Mouse (Mus musculus) C2C12 (cell line): ENCODE measurements around the gene Xrcc1. TPM values are rescaled to one million over a fixed set of nuclear protein-coding genes. Genes with fewer than 3 reads are reported as not detected.

Experiments used
- H3K27me3 ChIP-seq: one replicate; pipeline ENCODE4 v1.6.1; 2011; ENCODE audit not compliant: control insufficient read depth, insufficient read depth, insufficient read length
- H3K36me3 ChIP-seq: one replicate; pipeline ENCODE4 v1.6.1; 2011; ENCODE audit not compliant: control insufficient read depth, insufficient read depth
- H3K4me3 ChIP-seq: one replicate; pipeline ENCODE4 v1.5.1; 2011; ENCODE audit warnings: mild to moderate bottlenecking, control low read depth; ENCODE audit not compliant: poor library complexity, insufficient read depth, severe bottlenecking
- H3K79me2 ChIP-seq: one replicate; pipeline ENCODE4 v1.6.1; 2011; ENCODE audit not compliant: control insufficient read depth, insufficient read depth
- H3K79me3 ChIP-seq: one replicate; pipeline ENCODE4 v1.6.1; 2011; ENCODE audit warnings: low read depth, control low read depth
- H3ac ChIP-seq: one replicate; pipeline ENCODE3; 2011; ENCODE audit warnings: low read depth; ENCODE audit not compliant: control insufficient read depth, insufficient read length
- CEBPB ChIP-seq: IDR thresholded peaks from one replicate; pipeline ENCODE4 v1.6.1; 2011; ENCODE audit warnings: low read depth, mild to moderate bottlenecking, control low read depth, moderate library complexity
- CTCF ChIP-seq: IDR thresholded peaks from one replicate; pipeline ENCODE4 v1.5.1; 2011; ENCODE audit not compliant: control insufficient read depth, insufficient read depth, insufficient read length
- FOSL1 ChIP-seq: IDR thresholded peaks from one replicate; pipeline ENCODE4 v1.8.0; 2011; ENCODE audit warnings: mild to moderate bottlenecking, low read length; ENCODE audit not compliant: poor library complexity, insufficient read depth, severe bottlenecking
- MAX ChIP-seq: IDR thresholded peaks from one replicate; pipeline ENCODE4 v1.6.1; 2011; ENCODE audit warnings: mild to moderate bottlenecking, control low read depth
- MYOD1 ChIP-seq: IDR thresholded peaks from one replicate; pipeline ENCODE4 v1.6.1; 2011; ENCODE audit warnings: low read depth; ENCODE audit not compliant: control insufficient read depth, insufficient read length
- MYOG ChIP-seq: IDR thresholded peaks from one replicate; pipeline ENCODE4 v1.6.1; 2011; ENCODE audit not compliant: control insufficient read depth, insufficient read length; ENCODE audit errors: extremely low read depth
- USF1 ChIP-seq: IDR thresholded peaks from one replicate; pipeline ENCODE4 v1.6.1; 2011; ENCODE audit warnings: low read depth, mild to moderate bottlenecking, control low read depth, moderate library complexity
- polyA plus RNA-seq: library from polyadenylated mRNA; unstranded; fragments of >200 nt; fragmentation: generic; extraction: Trizol; gene quantifications from one replicate; pipeline ENCODE4 v1.2.1, GENCODE M21; 2012; ENCODE audit warnings: missing spikeins

The Xrcc1 gene
- polyA plus RNA-seq, 1 experiment, result 57.4 TPM

GRCm38 (mm10) chr7:24537081-24537480 is 9.0 kb upstream of the Xrcc1 start:
- H3K79me3 ChIP-seq, result no peaks in the 10 kb centered on the region
- no peak for TF ChIP-seq MAX
- no peak for TF ChIP-seq MYOG
- TF ChIP-seq MYOD1, result no peak
- TF ChIP-seq USF1, result no peak
- TF ChIP-seq FOSL1, result no peak
- TF ChIP-seq CEBPB, result no peak
- no peak for TF ChIP-seq CTCF

DNA sequence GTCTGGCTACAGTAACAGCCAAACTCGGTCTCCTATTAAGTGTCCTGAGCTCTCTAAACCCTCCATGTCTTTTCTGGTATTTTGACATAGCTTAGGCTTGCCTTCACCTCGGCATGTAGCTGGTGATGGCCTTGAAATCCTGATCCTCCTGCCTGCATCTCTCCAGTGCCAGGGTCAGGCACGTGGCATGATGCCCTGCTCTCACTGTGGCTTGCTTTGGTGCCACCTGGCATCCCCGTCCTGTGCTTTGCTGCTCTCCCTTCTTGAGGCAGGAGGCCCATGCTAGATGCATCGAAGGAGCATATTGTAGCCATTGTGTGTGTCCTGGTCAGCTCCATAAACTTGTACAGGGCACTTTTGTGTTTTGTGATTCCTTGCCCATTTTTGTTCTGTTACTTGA is 8.5 kb upstream of the Xrcc1 start:
- H3K4me3 ChIP-seq, result no peak overlapping the region
- no peak overlapping the region for H3ac ChIP-seq
- no peaks in the 10 kb centered on the region for H3K36me3 ChIP-seq
- no peaks in the 10 kb centered on the region for H3K79me3 ChIP-seq
- TF ChIP-seq MYOG, result no peak
- TF ChIP-seq FOSL1, result no peak
- no peak for TF ChIP-seq MYOD1
- TF ChIP-seq MAX, result no peak
- TF ChIP-seq CEBPB, result no peak
- TF ChIP-seq USF1, result no peak
- TF ChIP-seq CTCF, result no peak
- no peaks in the 10 kb centered on the region for H3K79me2 ChIP-seq
- no peaks in the 10 kb centered on the region for H3K27me3 ChIP-seq

More at GRCm38 (mm10) chr7:24537081-24537480, 9.0 kb upstream of the Xrcc1 start:
- no peaks in the 10 kb centered on the region for H3K27me3 ChIP-seq
- H3K79me2 ChIP-seq, result no peaks in the 10 kb centered on the region
- no peaks in the 10 kb centered on the region for H3K36me3 ChIP-seq
- no peak overlapping the region for H3ac ChIP-seq
- no peak overlapping the region for H3K4me3 ChIP-seq

GRCm38 (mm10) chr7:24538154-24538553 is 7.9 kb upstream of the Xrcc1 start:
- Histone ChIP-seq H3K36me3 (no peaks in the 10 kb centered on the region), H3K27me3 (no peaks in the 10 kb centered on the region), H3K4me3 (no peak overlapping the region), H3ac (no peak overlapping the region), H3K79me2 (no peaks in the 10 kb centered on the region), H3K79me3 (no peaks in the 10 kb centered on the region)
- no peak for TF ChIP-seq MYOG
- TF ChIP-seq CTCF, result no peak
- no peak for TF ChIP-seq CEBPB
- TF ChIP-seq USF1, result no peak
- TF ChIP-seq MYOD1, result no peak

GRCm38 (mm10) chr7:24538701-24539100 is 7.4 kb upstream of the Xrcc1 start:
- Histone ChIP-seq H3K4me3 (no peak overlapping the region), H3K27me3 (no peaks in the 10 kb centered on the region), H3K36me3 (no peaks in the 10 kb centered on the region), H3K79me2 (no peaks in the 10 kb centered on the region), H3ac (no peak overlapping the region), H3K79me3 (no peaks in the 10 kb centered on the region)
- TF ChIP-seq FOSL1 (no peak), CTCF (no peak)

DNA sequence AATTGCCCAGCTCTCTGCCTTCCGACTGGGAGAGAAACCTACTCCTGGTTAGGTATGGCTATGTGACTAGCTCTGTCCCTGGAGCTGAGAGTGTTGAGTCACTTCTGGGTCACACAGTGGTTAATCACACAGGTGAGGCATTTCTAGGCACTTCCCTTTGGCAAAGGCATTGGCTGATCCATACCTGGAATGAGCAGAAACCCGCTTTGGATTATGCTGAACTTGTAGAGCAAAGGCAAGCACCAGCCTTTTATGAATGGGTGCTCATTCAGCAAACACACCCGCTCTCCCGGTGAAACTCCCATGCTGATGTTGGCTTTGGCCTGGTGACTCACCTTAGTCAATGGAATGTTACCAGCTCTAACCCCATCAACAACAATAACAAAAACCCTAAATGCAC is 6.4 kb upstream of the Xrcc1 start:
- Histone ChIP-seq H3ac (no peak overlapping the region), H3K4me3 (no peak overlapping the region), H3K79me3 (no peaks in the 10 kb centered on the region), H3K27me3 (no peaks in the 10 kb centered on the region), H3K36me3 (no peaks in the 10 kb centered on the region), H3K79me2 (no peaks in the 10 kb centered on the region)
- TF ChIP-seq MYOG (no peak), FOSL1 (no peak), CEBPB (no peak), CTCF (no peak), MYOD1 (no peak), MAX (no peak), USF1 (no peak)

DNA sequence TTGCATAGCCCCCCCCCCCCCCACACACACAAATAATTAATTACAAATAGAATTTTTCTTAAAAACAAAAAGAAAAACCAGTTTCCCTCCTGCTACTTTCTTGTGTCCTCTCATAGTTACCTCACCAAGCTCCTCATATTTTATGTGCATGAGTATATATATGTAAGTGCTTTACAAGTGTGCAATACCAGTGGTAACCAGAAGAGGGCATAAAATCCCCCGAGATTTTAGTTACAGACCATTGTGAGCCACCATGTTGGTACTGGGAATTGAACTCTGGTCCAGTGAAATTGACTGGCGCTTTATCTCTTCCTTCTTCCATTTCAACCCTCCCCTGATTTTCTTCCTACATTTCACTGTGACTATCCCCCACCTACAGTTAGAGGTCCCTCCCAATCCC is 1.6 kb upstream of the Xrcc1 start:
- H3K27me3 ChIP-seq, result no peaks in the 10 kb centered on the region
- TF ChIP-seq MYOD1 (no peak), FOSL1 (no peak), CTCF (no peak), USF1 (no peak), MYOG (no peak), CEBPB (no peak), MAX (no peak)
- peaks cover 3% of the 10 kb centered on the region for H3K79me3 ChIP-seq
- H3ac ChIP-seq, result no peak overlapping the region
- no peak overlapping the region for H3K4me3 ChIP-seq
- no peaks in the 10 kb centered on the region for H3K36me3 ChIP-seq
- H3K79me2 ChIP-seq, result peaks cover 16% of the 10 kb centered on the region
